Mouse (Mus musculus) kidney, postnatal 36 days (tissue): Measurements from ENCODE around the gene Qtrt1.

Experiments used
- DNase-seq, 2 experiments: peaks; one replicate each; pipeline ENCODE4 v3.0.0; 2021 to 2022; ENCODE audit warnings: mixed read lengths in 2 of 2

Gene Qtrt1

DNA sequence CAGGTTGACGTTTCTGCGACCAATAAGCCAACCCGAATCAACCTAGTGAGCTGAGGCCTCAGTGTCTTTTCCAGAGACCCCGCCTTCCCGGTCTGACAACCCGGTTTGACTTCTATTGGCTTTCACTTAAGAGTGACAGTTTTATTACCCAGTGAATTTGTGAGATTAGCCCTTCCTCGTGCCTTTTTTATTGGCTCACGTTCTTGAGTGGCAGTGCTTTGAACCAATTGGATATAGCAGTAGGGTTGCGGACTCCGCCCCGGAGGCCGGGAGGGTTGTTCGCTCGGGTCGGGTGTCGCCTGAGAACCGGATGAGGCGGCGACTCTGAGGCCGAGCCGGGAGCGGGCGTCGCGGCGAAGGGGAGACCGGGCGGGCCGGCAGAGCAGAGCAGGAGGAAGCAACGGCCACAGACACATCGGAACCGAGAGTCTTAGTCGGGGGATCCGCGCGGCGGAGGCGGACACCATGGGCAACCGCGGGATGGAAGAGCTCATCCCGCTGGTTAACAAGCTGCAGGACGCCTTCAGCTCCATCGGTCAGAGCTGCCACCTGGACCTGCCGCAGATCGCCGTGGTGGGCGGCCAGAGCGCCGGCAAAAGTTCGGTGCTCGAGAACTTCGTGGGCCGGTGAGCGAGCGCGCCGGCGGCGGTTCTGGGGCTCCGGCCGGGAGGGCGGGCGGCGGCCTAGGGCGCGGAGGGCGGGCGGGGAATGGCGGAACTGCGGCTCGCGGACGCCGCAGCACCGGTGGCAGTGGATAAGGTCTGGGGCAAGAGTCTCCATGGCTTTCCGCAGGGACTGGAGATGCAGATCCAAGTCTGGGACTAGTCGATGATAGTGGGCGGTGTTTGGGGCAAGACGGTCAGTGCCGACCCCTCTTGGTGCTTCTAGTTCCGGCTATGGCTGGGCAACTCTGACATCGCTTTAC lies 13.3 kb downstream of the Qtrt1 start, which contains the start of gene Dnm2:
Gene Dnm2 (plus strand): TSS at position 278 of the 925 bp plus-strand sequence.
- peak; percentile 96 to 100 for DNase-seq

DNA sequence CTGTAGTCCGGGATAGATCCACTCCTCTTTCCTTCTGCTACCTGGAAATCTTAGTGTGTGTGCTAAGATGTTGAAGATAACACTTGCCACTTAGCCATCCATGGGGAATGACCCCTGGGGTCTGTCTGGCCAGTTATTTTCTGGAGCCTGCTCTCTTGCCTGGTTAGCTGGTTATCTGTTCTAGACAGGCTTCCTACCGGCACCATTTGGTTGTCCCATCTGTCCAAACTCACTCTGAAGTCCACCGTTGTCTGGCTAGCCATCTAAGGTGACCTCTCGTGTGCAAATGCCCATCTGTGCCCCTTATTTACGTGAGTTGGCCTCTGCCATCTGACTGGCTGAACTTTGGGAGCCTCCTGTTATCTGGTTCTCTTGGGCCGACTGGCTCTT lies 13.9 kb downstream of the Qtrt1 start:
- DNase-seq: no peak

DNA sequence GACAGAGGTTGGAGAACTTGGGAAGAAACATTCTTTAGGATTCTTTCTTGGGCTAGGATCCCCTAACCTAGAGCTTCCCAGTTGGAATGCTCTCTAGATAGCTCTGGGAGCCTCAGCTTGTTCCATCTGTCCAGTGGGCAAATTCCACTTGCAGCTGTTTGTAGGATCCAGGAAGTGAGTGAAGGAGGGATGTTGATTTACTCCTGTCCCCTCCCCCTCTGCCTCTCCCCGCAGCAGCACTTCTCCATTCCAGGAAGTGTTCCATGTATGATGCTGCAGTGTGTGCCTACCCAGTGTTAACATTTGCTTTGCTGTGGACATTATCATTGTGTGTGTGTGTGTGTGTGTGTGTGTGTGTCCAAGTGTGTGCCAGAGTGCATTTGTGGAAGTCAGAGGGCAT lies 14.4 kb downstream of the Qtrt1 start:
- peak; percentile 52 to 60 for DNase-seq

DNA sequence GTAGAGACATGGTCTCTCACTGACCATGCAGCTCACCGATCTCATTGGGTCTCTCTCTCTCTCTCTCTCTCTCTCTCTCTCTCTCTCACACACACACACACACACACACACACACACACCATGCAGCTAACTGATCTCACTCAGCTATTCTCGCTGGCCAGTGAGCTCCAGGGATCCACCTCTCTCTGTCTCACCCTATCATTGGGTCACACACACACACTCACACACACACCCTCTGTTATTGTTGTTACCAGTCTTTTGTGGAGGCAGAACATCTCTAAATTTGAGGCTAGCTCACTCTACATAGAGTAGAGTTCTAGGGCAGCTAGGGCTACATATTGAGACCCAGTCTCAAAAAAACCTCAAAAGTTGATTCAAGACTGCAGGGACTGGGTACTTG lies 14.9 kb downstream of the Qtrt1 start:
- no peak for DNase-seq

DNA sequence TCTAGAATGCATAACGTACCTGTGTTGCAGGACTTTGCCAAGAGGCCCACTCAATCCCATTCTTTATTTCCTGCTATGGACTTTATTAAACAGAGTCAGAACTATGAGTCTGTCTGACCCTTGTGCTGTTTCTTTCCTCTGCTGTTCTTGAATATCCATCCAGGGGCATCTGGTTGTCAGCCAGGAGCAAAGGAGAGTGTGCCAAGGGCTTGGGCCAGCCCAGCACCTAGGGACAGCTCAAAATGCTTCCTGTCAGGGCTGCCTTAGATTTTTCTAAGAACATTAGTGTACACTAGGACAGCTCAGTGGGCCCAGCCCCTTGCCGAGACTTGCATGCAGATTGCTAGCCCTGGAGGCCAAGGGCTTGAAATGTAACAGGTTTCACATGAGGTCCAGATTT lies 16.1 kb downstream of the Qtrt1 start:
- DNase-seq: peak; percentile 82

DNA sequence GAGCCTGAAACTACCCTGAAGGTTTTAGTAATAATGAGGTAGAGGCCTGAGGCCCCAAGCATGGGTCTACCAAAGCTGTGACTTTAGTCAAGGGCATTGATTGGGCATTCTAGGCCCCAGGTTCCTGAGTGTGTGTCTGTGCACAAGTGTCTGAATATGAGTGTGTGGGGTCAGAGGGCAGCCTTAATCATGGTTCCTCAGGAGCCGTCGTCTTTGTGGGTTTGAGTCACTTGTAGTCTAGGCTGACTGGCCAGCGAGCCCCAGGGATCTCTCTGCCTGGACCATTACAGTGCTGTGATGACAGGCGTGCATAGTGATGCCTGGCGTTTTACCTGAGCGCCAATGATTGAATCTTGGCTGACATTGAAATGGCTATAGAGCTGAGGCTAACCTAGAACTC lies 16.5 kb downstream of the Qtrt1 start:
- DNase-seq: no peak

DNA sequence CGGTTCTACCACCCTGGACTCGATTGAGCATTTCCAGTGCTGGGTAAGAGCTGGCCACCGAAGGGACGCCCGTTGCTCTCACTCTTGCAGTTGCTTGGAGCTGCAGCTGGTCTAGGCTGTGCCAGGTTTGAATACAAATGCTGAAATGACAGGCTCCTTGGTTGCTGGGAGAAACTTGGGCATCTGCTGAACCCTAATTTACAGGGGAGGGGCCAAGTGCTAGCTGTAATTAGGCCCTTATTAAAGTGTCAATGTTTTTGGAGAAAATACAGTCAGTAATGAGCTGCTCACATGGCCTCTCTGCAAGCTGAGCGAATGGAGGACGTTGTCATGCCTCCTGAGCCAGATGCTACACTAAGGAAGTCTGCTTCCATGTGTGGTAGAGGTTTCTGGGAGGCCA lies 19.1 kb downstream of the Qtrt1 start:
- DNase-seq: no peak

DNA sequence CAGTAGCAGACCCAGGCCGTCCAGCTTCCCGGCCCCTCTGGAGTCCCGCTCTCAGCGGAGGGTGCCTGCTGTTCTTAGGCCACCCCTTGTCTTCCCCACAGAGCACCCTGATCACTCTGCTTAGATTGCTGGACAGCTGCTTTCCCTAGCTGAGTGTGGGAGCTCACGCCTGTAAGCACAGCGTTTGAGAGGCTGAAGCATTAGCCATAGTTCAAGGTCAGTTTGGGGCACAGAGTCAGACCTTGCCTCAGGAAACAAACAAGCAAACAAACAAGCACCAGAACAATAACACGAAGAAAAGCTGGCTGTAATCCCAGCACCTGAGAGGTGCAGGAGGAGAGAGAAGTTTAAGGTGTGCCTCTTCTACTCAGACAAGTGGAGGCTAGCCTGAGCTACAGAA lies 20.4 kb downstream of the Qtrt1 start:
- DNase-seq: no peak

DNA sequence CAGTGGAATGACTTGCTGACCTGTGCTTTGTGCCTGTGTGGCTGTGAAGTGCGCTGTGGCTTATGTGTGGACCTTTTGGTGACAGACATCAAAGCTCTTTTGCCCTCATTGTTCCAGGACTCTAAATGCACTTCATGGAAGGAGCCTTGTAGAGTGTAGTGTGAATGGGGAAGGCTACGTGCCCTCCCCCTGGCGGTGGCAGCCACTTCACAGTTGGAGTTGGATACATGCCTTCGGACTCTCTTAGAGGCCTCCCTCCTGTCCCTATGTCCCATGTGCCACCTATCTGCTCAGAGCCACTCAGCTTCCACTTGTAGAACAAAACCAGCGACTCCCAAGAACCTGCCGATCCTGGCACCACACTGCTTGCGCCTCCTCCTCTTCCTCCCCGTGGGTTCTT lies 22.1 kb downstream of the Qtrt1 start:
- no peak for DNase-seq

DNA sequence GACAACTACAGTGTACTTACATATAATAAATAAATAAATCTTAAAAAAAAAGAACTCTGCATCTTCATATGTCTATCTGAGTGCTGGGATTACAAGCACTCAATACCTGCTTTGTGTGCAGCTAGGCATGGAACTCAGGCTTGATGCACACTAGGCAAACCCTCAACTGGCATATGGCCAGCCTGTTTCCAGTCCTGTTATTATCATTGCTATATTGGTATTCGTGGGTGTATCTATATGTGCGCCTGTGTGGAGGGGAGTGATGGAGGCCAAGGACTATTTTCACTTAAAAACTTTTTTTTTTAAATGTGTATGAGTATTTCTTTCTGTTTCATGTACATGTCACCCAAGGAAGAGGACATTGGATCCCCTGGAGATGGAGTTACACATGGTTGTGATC lies 22.8 kb downstream of the Qtrt1 start:
- no peak for DNase-seq

DNA sequence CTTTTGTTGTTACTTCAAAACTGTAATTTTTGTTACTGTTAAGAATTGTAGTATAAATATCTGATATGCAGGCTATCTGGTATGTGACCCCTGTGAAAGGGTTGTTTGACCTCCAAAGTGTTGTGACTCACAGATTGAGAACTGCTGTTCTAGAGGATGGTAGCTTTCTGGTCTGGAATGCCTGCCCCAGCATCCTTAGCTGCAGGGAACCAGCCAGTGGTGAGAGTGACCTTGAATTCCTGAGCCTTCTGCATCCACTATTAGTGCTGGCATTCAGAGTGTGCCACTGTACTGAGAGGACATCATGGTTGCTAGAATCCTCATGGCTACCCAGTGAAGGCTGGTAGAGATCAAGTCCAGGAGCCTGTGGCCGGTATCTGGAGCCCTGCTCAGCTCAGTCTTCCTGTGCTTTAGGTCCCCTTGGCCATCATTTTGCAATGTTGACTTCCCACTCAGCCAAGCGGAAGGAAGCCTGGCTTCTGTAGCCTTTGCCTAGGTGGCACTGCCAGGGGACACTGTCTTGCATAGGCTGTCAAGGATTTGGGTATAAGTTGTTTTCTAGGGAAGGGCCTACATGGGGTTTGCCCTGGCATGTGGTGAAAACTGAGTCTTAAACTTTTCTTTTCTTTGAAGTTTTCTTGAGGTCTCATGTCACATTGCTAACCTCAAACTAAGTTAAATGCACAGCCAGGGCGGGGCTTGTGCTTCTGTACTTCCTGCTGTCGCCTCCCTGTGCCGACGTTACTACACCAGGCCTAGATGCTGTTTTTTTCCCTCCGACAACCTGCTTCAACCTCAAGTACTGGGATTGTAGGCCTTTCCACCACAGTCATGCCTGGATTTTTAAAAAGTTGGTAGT lies 24.4 kb downstream of the Qtrt1 start:
- no peak for DNase-seq

DNA sequence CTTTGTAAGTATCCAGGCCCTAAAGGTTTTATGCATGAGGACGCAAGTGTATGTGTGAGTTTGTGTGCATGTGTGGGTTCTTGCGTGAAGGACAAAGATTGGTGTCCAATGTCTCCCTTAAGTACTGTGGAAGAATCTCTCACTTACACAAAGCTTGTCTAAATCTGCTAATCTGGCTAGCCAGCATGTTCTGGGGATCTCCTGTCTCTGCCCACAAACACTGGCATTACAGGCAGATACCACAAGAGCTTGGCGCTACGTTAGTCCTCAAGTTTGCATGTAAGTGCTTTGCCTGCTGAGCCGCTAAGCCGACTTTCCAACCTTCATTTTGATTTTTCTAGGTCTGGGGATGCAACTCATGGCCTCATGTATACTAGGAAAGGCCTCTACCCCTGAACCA lies 25.9 kb downstream of the Qtrt1 start:
- DNase-seq: no peak

DNA sequence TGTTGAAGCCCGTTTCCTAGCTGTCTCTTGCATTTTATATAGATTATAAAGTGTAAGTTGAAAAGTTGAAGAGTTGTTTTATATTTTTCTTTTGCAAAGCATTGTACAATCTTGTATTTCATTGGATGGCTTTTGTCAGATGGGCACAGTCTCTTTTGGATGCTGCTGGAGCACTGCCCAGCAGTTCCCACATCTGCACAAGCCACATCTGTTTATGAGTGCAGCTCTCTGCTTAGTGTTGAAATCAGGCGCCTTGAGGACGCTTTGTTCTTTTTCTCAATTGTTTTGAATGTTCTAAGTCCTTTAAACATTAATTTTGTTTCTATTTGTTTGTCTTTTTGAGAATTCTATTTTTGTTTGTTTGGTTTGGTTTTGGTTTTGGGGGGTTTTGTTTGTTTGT lies 26.6 kb downstream of the Qtrt1 start:
- DNase-seq: peak in 1 of 2 experiments; percentile 38

DNA sequence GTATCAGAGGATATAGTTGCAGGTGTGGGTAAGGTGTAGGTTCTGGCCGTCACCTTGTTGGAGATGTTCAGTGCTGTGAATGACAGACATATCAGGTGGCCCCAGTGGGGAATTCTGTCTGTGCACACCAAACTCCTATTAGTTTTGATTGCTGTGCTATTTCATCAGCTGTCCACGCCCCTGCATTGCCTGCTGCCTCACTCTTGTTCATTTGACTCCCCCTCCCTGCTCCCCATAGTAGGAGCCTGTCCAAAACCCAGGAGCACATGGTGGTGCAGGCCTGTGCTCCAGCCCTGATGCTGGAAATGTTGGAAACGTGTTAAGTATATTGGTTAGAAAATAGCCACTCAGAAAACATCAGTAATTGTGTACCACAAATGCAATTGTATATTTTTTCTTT lies 27.8 kb downstream of the Qtrt1 start:
- DNase-seq: no peak

DNA sequence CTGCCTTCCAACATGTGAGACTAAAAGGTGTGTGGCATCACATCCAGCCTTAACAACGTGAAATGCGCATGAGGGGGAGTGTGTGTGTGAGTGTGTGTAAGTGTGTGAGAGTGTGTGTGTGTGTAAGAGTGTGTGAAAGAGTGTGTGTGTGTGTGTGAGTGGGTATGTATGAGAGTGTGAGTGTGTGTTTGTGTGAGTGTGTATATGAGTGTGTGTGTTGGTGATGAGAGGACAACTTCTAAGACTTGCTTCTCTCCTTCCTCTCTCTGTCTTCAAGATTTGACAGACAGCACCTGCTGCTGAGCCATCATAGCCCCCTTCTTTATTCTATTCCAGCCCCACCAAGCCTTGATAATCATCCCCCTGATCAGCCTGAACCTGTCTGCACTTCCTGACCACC lies 28.3 kb downstream of the Qtrt1 start:
- no peak for DNase-seq

DNA sequence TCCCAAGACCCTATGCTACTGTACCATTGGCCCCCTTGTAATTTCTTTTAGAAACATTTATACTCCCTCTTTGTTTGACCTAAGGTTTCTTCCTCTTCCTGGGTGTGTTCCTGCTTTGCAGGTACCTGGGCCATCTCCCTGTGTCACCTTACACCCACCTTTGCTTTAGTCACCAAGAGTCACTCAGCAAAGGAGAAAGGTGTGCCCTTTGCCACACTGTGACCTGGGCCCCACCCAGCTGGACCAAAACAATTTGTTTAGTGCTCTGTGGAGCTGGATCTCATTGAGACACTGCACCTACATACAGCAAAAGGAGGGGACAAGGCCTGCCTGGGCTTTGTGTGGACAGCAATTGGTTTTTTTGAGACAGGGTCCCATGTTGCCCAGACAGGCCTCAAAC lies 28.8 kb downstream of the Qtrt1 start:
- no peak for DNase-seq

DNA sequence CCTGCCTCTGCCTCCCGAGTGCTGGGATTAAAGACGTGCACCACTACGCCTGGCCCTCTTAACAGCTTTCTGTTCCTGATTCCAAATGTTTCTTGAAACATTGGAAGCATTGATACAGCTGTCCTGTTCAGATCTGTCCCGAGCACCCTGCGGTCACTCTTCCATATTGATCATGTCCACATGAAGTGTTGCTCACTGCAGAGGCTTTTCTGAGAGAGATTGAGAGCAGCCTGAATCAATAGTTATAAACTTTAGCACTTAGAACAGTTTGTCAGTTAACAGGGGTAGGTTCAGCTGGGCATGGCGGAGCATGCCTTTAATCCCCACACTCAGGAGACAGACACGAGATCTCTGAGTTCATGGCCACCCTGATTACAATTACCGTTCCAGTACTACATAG lies 32.2 kb downstream of the Qtrt1 start:
- DNase-seq: no peak

DNA sequence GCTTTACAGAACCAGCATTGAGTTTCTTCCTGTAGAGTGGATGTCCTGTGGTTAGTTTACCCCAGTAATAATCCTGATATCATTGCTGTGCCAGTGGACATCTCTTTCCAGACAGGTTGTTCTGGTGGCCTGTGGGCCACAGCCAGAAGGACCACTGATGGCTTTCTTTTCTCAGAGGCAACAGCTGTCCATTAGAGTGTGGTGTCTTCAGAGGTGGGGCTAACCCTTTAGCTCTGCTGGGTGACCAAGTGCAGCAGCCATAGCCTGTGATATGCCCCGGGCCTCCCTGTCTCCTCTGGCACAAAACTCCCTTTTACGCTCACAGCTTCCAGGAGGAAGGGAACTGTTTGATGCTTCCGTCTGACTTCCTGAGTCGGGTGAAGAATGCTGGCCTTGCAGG lies 32.9 kb downstream of the Qtrt1 start:
- no peak for DNase-seq

DNA sequence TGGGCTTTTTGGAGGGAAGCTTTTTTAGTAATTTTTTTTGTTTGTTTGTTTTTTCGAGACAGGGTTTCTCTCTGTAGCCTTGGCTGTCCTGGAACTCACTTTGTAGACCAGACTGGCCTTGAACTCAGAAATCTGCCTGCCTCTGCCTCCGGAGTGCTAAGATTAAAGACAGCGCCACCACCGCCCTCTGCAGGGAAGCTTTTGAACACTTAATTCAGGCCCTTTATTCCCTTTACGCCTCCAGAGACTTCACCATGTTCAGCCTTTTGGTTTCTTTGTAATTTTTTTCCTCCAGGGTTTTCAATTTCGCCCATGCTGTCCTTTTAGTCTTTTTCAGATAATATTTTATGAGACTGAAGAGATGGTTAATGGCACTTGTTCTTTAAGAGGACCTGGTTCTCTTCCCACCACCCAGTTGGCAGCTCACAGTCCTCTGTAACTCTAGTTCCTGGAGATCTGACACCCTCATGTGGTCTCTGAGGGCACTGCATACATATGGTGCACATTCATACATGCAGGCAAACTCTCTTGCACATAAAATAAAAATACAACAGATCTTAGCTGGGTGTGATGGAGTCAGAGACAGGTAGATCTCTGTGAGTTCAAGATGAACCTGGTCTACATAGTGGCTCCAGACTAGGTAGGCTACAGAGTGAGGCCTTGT lies 33.6 kb downstream of the Qtrt1 start:
- DNase-seq: no peak

DNA sequence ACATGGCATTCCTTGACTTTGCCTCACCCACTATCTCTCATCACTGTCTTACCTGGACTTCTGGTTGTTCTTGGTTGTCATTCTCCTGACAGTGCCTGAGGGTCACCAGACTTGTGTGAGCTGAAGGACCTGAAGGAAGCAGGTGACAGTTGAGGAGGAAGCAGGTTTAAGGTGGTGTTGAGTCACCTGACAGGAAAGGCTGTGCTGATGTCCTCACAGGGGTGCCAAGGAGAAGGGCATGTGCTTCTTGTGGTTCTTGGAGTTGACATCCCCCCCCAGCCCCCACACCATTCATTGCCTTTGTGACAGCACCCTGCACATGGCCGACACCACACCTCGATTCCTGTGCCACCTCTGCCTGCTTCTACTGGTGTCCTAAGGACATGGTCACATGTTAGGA lies 36.1 kb downstream of the Qtrt1 start:
- DNase-seq: no peak

DNA sequence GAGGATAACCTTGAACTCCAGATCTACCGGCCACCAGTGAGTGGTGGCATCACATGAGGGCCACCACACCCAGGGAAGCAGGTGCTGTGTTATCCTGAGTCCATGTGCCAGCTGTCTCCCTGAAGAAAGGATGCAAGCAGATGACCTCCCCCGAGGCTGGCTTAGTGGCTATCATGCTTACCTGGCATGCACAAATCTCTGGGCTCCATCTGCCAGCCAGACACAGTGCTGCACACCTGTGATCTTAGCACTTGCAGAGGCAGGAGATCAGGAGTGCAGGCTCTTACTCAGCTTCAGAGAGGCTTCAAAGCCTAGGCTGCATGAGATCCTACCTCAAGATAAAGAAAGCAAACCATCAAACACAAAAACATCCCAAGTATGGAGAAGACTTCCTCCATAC lies 38.1 kb downstream of the Qtrt1 start:
- no peak for DNase-seq

DNA sequence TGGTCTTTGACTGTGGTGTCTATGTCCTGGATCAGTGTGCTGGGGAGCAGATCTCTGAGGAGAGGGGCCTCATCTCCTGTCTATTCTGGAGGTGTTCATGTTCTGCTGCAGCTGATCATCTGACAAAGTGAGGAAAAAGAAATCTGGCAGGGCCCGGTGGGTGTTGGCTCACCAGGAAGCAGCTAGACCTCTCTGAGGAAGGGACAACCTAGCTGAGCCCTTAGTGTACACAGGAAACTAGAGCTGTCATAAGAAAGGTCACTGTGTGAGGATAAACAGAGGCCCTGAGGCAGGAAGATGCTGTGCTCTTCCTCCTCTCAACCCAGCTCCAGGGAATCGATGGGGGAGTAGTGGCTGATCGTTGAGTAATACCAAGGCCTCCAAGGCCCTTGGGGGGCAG lies 38.6 kb downstream of the Qtrt1 start:
- DNase-seq: peak; percentile 54 to 76

DNA sequence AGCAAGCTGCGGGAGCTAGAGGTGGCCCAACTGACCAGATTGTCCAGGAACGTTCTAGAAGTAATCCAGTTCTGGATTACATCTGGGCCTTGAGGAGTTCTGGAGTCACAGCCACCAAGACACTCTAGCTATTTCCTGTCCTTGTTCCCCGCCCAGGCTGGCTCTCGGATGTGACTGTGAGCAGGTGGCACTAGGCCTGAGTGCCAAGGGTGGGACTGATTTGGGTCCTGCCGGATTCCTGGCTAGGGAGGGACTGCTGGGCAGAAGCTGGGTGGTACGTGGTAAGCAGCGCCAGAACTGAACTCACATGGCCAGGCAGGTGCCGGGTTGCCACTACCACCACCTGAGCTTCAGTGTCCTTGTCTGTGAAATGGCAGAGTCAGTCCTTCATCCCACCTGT lies 39.8 kb downstream of the Qtrt1 start:
- peak; percentile 41 to 49 for DNase-seq
